Mouse (Mus musculus) bone marrow, adult 2 months (tissue): ENCODE results near the gene Tdrkh.

Experiments used
- CTCF ChIP-seq: fragments of 200-500 bp; IDR thresholded peaks from 2 replicates; pipeline ENCODE4 v1.5.1; 2011; ENCODE audit warnings: low read length, control low read depth; ENCODE audit not compliant: control insufficient read depth, insufficient read depth
- POLR2A ChIP-seq: fragments of 200-500 bp; IDR thresholded peaks from 2 replicates; pipeline ENCODE4 v1.6.1; 2011; ENCODE audit warnings: low read depth, mild to moderate bottlenecking, control low read depth, low read length, borderline replicate concordance; ENCODE audit not compliant: control insufficient read depth

DNA sequence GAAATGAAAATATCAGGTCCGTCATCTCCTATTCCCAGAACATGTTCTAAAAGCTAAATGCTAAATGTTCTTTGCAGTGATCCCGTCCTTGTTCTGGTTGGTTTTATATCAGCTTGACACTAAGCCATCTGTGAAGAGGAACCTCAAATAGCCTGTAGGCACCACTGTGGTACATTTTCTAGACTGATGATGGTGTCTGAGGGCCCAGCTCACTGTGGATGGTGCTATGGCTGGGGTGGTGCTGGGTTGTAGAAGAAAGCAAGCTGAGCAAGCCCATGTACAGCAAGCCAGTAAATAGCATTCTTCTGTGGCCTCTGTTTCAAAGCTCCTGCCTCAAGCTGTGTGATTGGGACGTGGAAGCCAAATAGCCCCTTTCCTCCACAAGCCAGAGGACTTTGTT lies 44.0 kb downstream of the Tdrkh start:
- TF ChIP-seq CTCF (no peak), POLR2A (no peak)
